Comparison of ENCODE assay signal across 9 mouse cellular contexts in genomic region chr14:22695448-22695847, GRCm38 (mm10).
DNase-seq lines count a peak whose midpoint lies in the region; ATAC-seq lines count a peak whose summit lies in the region.
"Had no signal": no experiment of that assay in that cellular context is flagged by ENCODE, and none has a peak within 500 bp of the region (broad histone marks: within the 10 kb centered on the region; RNA-seq: fewer than 3 reads in every experiment).

No protein-coding gene starts in this region.

- 0 out of 2 replicates have a peak, but pooled peaks cover 2% of the 10 kb centered on the region for H3K4me1 ChIP-seq in intestine, embryonic 14.5 days (replicated peaks; ENCODE audit: control insufficient read depth, insufficient read depth, low read length)
- 0 out of 2 replicates have a peak, but pooled peaks cover 4% of the 10 kb centered on the region for H3K4me1 ChIP-seq in intestine, embryonic 15.5 days (replicated peaks)

- no peaks in the 10 kb centered on the region for H3K36me3 ChIP-seq in intestine, embryonic 14.5 days (ENCODE audit: control insufficient read depth, insufficient read depth, low read length)
- H3K36me3 ChIP-seq in intestine, embryonic 15.5 days, result no peaks in the 10 kb centered on the region

- WGBS in intestine, embryonic 14.5 days, result 45% methylated on average over 6 of the region's 6 CpGs
- WGBS in intestine, embryonic 15.5 days, result 37% methylated on average over 6 of the region's 6 CpGs

- H3K4me3 ChIP-seq in intestine, embryonic 14.5 days (ENCODE audit: low read depth, low read length), result no peak overlapping the region
- H3K4me3 ChIP-seq in intestine, embryonic 15.5 days (replicated peaks), result no peak overlapping the region
- H3K4me3 ChIP-seq: megakaryocyte, embryonic 14.5 days had no signal

- peak; percentile 11 for DNase-seq in adrenal gland, postnatal 14 days
- DNase-seq in adrenal gland, adult 2 months, result no peak
- peak; percentile 68 for DNase-seq in intestine, embryonic 14.5 days (ENCODE audit: low spot score)
- peak; percentile 26 to 29 for DNase-seq in right cerebral cortex, postnatal 10 days (ENCODE audit: low spot score in 2 of 2)
- no peak for DNase-seq in right cerebral cortex, postnatal 36 days (ENCODE audit: low spot score in 2 of 2)
- DNase-seq in retina, postnatal 1 day, result peak; percentile 58
- no peak for DNase-seq in adrenal gland, postnatal 10 days

- no peaks in the 10 kb centered on the region for H3K27me3 ChIP-seq in intestine, embryonic 14.5 days (replicated peaks; ENCODE audit: control insufficient read depth, insufficient read depth, low read length)
- H3K27me3 ChIP-seq in intestine, embryonic 15.5 days (replicated peaks), result no peaks in the 10 kb centered on the region; the same call in 1 of the 2 replicates
- H3K27me3 ChIP-seq: megakaryocyte, embryonic 14.5 days had no signal

- 0 out of 2 replicates have a peak, but pooled peaks have one; percentile 12 for ATAC-seq in intestine, embryonic 14.5 days (replicated peaks; ENCODE audit: low FRiP score, low TSS enrichment, low read depth)
- ATAC-seq in intestine, embryonic 15.5 days, result no peak

- no peak overlapping the region for H3K4me2 ChIP-seq in intestine, embryonic 14.5 days (ENCODE audit: low read length)
- no peak overlapping the region for H3K4me2 ChIP-seq in intestine, embryonic 15.5 days (replicated peaks)

- H3K27ac ChIP-seq in intestine, embryonic 14.5 days (ENCODE audit: low read depth), result no peak overlapping the region
- no peak overlapping the region for H3K27ac ChIP-seq in intestine, embryonic 15.5 days

- no peaks in the 10 kb centered on the region for H3K9me3 ChIP-seq in intestine, embryonic 14.5 days (ENCODE audit: control insufficient read depth, low read length)
- H3K9me3 ChIP-seq in intestine, embryonic 15.5 days, result no peaks in the 10 kb centered on the region
- H3K9me3 ChIP-seq: megakaryocyte, embryonic 14.5 days had no signal

- no peak overlapping the region for H3K9ac ChIP-seq in intestine, embryonic 14.5 days (ENCODE audit: low read length)
- H3K9ac ChIP-seq in intestine, embryonic 15.5 days, result no peak overlapping the region

Comparison
In these comparisons a context has a peak if more than half of its experiments do, and no peak if none do; other contexts are left out.
1. DNase-seq: peak in adrenal gland, postnatal 14 days (single experiment), intestine, embryonic 14.5 days (single experiment), right cerebral cortex, postnatal 10 days (2 of 2) and retina, postnatal 1 day (single experiment); none in adrenal gland, adult 2 months (single experiment), right cerebral cortex, postnatal 36 days (0 of 2) and adrenal gland, postnatal 10 days (single experiment).